Mouse (Mus musculus): ENCODE data around the gene Gm3629.
"Not testable (repeated sequence)": the region's sequence is repeated elsewhere in the genome, so short reads cannot be mapped to it uniquely, and the experiment has no call there.

The Gm3629 gene

DNA sequence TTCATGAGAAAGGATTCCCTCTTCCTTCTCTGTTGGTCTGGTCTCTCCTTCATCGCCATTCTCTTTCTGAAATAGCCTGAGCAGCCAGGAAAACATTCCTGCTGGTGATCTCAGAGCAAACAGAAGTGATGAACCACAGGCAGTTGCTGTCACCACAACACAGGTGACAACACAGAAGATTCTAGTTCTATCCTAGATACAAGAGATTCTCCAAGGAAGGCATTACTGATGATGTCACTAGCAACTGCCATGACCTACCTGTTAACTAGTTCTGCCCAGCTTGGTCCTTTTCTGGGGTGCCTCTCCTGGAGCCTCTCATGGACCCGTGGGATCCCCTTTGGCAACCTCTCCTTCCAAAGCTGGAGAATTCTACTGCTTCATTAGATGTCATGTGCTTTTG is at the start of gene Gm3629:
Gm3629 (minus strand) TSS at position 101 of the 400 bp plus-strand sequence.
- DNase-seq (ENCODE audit: low spot score in 2 of 2) = not testable (repeated sequence)

DNA sequence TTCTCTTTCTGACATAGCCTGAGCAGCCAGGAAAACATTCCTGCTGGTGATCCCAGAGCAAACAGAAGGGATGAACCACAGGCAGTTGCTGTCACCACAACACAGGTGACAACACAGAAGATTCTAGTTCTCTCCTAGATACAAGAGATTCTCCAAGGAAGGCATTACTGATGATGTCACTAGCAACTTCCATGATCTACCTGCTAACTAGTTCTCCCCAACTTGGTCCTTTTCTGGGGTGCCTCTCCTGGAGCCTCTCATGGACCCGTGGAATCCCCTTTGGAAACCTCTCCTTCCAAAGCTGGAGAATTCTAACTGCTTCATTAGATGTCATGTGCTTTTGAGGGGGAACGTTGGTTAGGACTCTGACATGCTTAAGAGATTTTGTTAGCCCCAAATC is 31.9 kb upstream of the Gm3629 start, which contains the start of gene Gm3460:
Gm3460 (minus strand) TSS at position 101 of the 400 bp plus-strand sequence.
- not testable (repeated sequence) for DNase-seq (ENCODE audit: low spot score in 2 of 2)

DNA sequence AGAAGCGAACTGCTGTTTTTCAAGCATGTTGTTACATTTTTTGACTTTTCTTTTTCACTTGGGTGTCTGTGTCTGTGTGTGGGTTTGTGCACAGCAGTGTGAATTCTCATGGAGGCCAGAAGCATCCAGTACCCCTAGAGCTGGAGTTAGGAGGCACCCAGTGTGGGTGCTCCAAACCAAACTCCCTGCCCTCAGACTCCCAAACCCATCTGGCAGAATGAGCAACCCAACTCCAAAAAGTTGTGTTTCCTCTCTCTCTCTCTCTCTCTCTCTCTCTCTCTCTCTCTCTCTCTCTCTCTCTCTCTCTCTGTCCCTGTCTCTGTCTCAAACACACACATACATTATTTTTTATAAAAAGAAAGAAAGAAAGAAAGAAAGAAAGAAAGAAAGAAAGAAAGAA is 16.0 kb upstream of the Gm3629 start:
- DNase-seq (ENCODE audit: low spot score in 2 of 2) = not testable (repeated sequence)

DNA sequence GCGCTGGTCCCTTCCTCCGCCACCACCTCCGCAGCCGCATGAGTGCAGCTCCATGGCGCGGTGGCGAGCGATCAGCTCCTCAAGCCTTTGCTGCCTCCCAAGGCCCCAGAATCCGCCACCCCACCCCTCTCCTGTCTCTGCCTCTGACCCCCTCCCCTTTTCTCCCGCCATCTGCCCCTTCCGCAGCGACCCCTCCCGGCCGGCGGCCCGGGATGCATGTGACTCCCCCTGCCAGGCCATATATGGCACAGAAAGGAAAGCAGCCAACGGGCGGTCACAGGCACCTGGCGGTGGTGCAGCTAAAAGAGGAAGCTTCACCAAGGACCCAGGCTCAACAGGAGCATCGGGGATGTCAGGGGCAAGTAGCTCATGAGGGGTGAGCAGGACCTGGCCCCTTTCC is 14.6 kb upstream of the Gm3629 start:
- DNase-seq (ENCODE audit: low spot score in 2 of 2) = peak; percentile 5 to 16

DNA sequence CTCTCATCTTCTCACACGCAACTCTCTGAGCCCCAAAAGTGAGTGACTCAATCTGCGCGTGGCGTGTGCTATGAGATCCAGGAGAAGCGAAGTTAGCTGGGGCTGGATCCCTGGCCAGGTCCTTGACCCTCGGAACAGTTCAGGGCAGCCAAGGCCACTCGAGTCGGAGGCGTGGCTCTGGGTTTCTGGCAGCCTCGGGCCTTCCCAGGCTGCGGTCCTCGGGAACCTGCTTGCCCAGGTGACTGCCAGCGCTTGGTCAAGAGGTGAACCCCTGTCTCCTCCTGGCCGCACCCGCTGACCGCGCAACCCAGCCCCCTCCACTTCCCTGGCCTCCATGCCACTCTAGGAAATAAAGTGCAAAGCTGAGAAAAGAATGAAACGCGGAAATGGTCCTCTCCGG is 14.1 kb upstream of the Gm3629 start:
- DNase-seq (ENCODE audit: low spot score in 2 of 2) = peak in 1 of 2 experiments; percentile 8

DNA sequence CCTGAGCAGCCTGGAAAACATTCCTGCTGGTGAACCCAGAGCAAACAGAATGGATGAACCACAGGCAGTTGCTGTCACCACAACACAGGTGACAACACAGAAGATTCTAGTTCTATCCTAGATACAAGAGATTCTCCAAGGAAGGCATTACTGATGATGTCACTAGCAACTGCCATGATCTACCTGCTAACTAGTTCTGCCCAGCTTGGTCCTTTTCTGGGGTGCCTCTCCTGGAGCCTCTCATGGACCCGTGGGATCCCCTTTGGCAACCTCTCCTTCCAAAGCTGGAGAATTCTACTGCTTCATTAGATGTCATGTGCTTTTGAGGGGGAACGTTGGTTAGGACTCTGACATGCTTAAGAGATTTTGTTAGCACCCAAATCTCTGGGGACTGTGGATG is 53.2 kb downstream of the Gm3629 start, which contains the start of gene Gm8356:
Gm8356 (minus strand) TSS at position 101 of the 400 bp plus-strand sequence.
- DNase-seq (ENCODE audit: low spot score in 2 of 2) = not testable (repeated sequence)
